In the genomic region with DNA sequence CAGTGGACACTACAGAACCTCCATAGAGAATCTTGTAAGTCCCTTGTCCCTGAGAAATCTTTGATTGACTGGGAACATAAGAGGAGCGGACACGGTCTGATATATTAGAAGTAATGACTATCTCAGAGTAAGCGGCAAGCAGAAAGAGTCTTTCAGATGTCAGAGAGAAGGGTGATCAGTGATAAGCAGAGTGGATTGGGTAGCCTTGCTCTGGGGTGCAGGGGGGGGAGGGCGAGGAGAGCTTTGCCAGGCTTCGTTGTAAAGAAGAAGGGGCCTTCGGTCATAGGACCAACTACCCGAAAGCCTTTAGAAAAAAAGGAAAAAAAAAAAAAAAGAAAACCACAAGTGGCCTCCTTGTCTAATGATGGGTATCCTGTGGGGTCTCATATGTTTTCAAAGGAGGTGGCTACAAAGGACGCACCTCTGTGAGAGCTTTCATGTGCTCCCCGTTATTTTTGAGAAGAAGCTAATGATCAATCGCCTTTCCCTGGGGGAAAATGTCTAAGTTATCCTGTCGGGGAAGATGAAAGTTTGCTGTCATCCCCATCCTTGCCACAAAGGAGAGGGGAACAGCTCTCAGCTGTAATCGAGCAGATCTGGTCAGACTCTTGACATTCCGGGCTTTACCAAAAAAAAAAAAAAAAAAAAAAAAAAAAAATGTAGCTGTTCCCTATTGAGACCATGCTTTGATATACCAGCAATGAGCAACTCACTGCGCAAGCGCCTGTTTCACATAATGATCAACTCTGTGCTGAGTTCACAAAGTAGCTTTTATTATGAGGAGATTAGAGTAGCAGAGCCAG, we compare ENCODE assay signal across 21 mouse cellular contexts. TPM values are rescaled to one million over a fixed set of nuclear protein-coding genes. Genes with fewer than 3 reads are reported as not detected.
"Had no signal": no experiment of that assay in that cellular context is flagged by ENCODE, and none has a peak within 500 bp of the region (broad histone marks: within the 10 kb centered on the region; RNA-seq: fewer than 3 reads in every experiment).

No protein-coding gene starts in this region.

- H3K9me3 ChIP-seq: liver, embryonic 13.5 days; neural tube, embryonic 12.5 days; neural tube, embryonic 15.5 days had no signal

- H3K4me2 ChIP-seq: liver, embryonic 13.5 days; neural tube, embryonic 12.5 days; neural tube, embryonic 15.5 days had no signal

- H3K27ac ChIP-seq: layer of hippocampus, adult 2 months; left cerebral cortex, adult 2 months; liver, embryonic 13.5 days; neural tube, embryonic 12.5 days; neural tube, embryonic 15.5 days; stomach, postnatal 0 days had no signal

- H3K4me1 ChIP-seq: liver, embryonic 13.5 days; neural tube, embryonic 12.5 days; neural tube, embryonic 15.5 days had no signal

- H3K4me3 ChIP-seq: layer of hippocampus, adult 2 months; left cerebral cortex, adult 2 months; liver, embryonic 13.5 days; neural tube, embryonic 12.5 days; neural tube, embryonic 15.5 days had no signal

- H3K27me3 ChIP-seq: liver, embryonic 13.5 days; neural tube, embryonic 12.5 days; neural tube, embryonic 15.5 days had no signal

- H3K36me3 ChIP-seq: liver, embryonic 13.5 days; neural tube, embryonic 12.5 days; neural tube, embryonic 15.5 days had no signal

- DNase-seq: kidney, adult 18-20 months; kidney, adult 9 months; kidney, postnatal 14 days; kidney, postnatal 4 days; layer of hippocampus, postnatal 36 days; liver, embryonic 13.5 days; lung, adult 2 months; lung, postnatal 14 days; lung, postnatal 4 days; right cerebral cortex, adult 18-20 months; right cerebral cortex, postnatal 14 days; right cerebral cortex, postnatal 4 days; thymus, adult 2 months; thymus, postnatal 14 days; thymus, postnatal 4 days had no signal

- H3K9ac ChIP-seq: liver, embryonic 13.5 days; neural tube, embryonic 12.5 days; neural tube, embryonic 15.5 days had no signal

RNA-seq across cellular contexts. Expression of a gene that starts 13.3 kb away (rescaled TPM):
- polyA plus RNA-seq: limb, embryonic 11.5 days; liver, embryonic 13.5 days had no signal
